Mouse (Mus musculus): ENCODE data around the gene 4930432M17Rik. TPM values are rescaled to one million over a fixed set of nuclear protein-coding genes. Genes with fewer than 3 reads are reported as not detected.
A peak's percentile ranks its signal among the peaks of the same experiment; 100 is the strongest.

4930432M17Rik gene
- total RNA-seq, 2 experiments from 2014 or later: not detected

DNA sequence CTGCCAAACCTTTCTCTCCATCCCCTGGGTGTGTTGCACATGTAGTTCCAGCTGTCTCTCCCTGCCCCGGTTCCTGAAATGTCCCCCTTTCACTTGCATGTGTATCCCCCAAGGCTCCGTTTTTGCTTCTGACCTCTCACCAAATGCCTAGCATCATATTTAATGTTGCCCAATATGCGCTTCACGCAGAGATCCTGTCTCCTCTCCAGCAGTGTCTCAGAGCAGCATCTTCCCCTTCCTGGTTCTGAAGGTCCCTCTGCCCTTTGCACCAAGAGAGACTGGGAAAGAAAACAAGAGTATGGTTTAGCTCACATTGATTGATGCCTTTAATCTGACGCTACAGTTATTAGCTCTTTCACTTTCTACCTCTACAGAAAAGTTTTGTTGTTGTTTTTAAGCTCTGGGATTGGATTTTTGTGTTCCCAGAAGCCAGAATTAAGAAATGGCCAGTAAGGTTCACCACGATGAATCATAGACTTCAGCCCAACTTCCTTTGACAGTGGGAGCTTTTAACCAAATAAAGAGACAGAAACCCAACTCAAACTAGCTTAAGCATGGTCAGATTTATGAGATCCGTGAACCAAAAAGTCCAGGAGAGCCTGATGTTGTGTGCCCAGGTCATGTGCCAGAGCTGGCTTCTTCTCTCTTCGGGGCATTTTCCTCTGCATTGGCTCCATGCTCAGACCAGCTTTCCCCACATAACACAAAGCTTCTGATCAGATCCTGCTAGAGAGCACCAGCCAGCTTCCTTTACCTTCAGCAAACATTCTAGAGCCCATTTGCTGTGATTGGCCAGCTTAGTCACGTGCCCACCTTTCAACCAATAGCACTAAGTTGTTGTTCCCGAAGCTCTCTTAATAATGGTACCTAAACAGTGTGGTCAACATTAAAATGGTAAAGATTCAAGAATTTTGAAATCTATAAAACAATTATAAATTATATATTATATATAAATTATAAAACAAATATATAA lies 12.2 kb downstream of the 4930432M17Rik start:
- no peak for TF ChIP-seq CTCF (IDR thresholded peaks at IDR 0.05)
- H3K4me3 ChIP-seq: no peak overlapping the region
- H3K27ac ChIP-seq: peak overlapping the region; percentile 49; the same call in 1 of the 2 replicates
- intact Hi-C loops (cut with DNase I): no loop called here
- DNase-seq: no peak

DNA sequence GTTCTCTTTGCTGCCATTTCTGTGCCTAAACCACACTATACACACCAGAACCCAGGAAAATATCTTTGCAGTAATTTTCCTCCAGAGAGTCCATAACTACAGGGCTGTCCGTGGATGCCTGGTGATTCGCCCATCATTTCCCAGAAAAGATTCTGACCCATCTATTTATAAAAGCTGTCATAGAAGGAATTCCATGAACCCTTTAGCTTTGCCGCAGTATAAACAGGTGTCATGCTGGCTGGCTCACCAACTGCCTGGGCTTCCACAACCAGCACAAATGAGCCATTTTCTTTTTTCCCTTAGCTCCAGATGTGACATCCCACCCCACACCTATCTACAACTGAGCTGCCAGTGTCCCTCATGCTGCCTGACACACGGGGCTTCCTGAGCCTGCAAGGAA lies 14.0 kb downstream of the 4930432M17Rik start:
- no peak overlapping the region for H3K27ac ChIP-seq
- H3K4me3 ChIP-seq: no peak overlapping the region
- no peak for TF ChIP-seq CTCF (IDR thresholded peaks at IDR 0.05)
- DNase-seq: no peak
- intact Hi-C loops (cut with DNase I): no loop called here

DNA sequence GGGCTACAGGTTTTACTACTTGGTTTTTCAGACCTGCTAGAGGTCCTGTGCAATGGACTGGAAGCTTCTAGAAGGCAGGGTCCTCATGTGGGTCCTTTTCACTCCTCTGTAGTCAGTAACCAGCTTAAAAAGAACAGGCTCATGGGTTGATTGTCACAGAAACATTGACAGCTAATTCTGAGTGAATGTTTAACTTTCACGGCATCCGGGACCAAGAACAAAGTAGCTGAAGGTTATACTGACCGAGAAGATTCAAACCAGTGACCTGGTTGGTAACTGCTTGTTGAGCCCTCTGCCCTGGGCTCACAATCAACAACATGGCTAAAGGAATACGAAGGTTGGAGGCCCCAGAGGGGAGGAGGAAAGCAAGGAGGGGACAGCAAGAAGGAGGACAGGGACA lies 14.4 kb downstream of the 4930432M17Rik start:
- intact Hi-C loops (cut with DNase I): no loop called here
- Histone ChIP-seq H3K27ac (no peak overlapping the region), H3K4me3 (no peak overlapping the region)
- TF ChIP-seq CTCF (IDR thresholded peaks at IDR 0.05): no peak
- DNase-seq: no peak

DNA sequence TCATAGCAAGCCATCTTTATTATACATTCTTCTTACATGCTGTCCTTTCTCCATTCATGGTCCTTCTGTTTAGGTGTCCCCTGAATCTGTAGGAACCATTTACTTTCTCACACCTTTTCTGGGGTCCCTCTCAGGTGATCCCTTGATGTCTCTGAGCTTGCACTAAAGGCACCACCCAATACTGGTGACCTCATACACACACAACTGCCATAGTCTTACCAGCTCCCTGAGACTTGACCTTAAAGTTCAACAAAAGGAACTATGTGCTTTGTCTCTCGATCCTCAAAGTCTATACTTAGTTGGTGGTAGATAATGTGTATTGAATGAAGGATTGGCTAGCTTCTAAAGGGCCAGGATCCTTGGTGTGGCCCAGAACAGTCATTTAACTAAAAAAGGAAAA lies 15.4 kb downstream of the 4930432M17Rik start:
- Histone ChIP-seq H3K27ac (no peak overlapping the region), H3K4me3 (no peak overlapping the region)
- no peak for TF ChIP-seq CTCF (IDR thresholded peaks at IDR 0.05)
- intact Hi-C loops (cut with DNase I): no loop called here
- no peak for DNase-seq

- Histone ChIP-seq H3K27ac (no peak overlapping the region), H3K4me3 (no peak overlapping the region)
- DNase-seq: no peak
- intact Hi-C loops (cut with DNase I): no loop called here
- no peak for TF ChIP-seq CTCF (IDR thresholded peaks at IDR 0.05)
These were observed 15.9 kb downstream of the 4930432M17Rik start for GRCm38 (mm10) chr3:121686408-121686911.

- H3K4me3 ChIP-seq: no peak overlapping the region
- no peak for TF ChIP-seq CTCF (IDR thresholded peaks at IDR 0.05)
- no peak overlapping the region for H3K27ac ChIP-seq
- no peak for DNase-seq
- intact Hi-C loops (cut with DNase I): no loop called here
These were observed 17.2 kb downstream of the 4930432M17Rik start for GRCm38 (mm10) chr3:121687741-121688140.

DNA sequence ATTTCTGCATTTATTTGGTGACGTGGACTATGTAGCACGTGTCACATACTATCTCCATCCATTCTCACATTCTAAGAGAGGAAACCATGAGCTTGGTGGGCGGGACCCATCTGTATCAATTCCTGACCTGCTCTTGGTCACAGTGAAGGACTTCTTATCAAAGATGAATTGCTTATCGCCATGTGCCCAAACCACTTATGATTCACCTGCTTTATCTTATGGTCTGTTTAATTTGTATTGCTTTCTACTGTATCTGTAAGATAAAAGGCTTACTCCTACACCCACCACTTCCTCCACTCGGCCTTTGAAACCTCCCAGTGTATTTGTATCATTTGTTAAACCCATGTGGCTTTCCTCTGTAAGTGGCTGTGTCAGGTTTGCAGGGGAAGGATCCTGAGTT lies 18.5 kb downstream of the 4930432M17Rik start:
- DNase-seq: no peak
- no peak for TF ChIP-seq CTCF (IDR thresholded peaks at IDR 0.05)
- intact Hi-C loops (cut with DNase I): no loop called here
- Histone ChIP-seq H3K4me3 (no peak overlapping the region), H3K27ac (no peak overlapping the region)

- Histone ChIP-seq H3K4me3 (no peak overlapping the region), H3K27ac (no peak overlapping the region)
- no peak for DNase-seq
- no peak for TF ChIP-seq CTCF (IDR thresholded peaks at IDR 0.05)
- intact Hi-C loops (cut with DNase I): no loop called here
These were observed 19.1 kb downstream of the 4930432M17Rik start for GRCm38 (mm10) chr3:121689697-121690096.

- no peak for DNase-seq
- intact Hi-C loops (cut with DNase I): no loop called here
- TF ChIP-seq CTCF (IDR thresholded peaks at IDR 0.05): no peak
- H3K4me3 ChIP-seq: no peak overlapping the region
- H3K27ac ChIP-seq: no peak overlapping the region
These were observed 22.6 kb downstream of the 4930432M17Rik start for GRCm38 (mm10) chr3:121693001-121693730.

DNA sequence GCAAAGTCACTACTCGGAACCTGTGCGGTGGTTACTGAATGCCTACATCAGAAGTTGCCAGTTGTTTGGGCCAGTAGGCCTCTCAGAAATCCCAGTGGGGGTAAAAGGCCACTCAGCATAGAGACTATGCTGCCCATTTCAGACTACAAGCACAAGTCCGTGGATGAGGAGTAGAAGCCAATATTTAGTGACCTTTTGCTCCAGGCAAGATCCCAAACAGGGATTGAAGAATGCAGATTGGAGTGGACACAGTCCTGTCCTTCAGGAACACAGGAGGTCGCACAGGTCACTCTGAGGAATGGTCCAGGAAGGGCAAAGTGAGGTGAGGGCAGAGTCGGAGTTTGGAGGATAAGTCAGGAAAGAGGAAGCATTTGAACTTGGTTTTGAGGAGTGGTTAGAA lies 23.2 kb downstream of the 4930432M17Rik start:
- Histone ChIP-seq H3K27ac (no peak overlapping the region), H3K4me3 (no peak overlapping the region)
- intact Hi-C loops (cut with DNase I): no loop called here
- TF ChIP-seq CTCF (IDR thresholded peaks at IDR 0.05): no peak
- DNase-seq: no peak

GRCm38 (mm10) chr3:121697169-121697568 lies 26.6 kb downstream of the 4930432M17Rik start:
- TF ChIP-seq CTCF (IDR thresholded peaks at IDR 0.05): no peak
- Histone ChIP-seq H3K27ac (peak overlapping the region; percentile 8; the same call in 1 of the 2 replicates), H3K4me3 (no peak overlapping the region)
- intact Hi-C loops (cut with DNase I): no loop called here
- DNase-seq: peak; percentile 66

DNA sequence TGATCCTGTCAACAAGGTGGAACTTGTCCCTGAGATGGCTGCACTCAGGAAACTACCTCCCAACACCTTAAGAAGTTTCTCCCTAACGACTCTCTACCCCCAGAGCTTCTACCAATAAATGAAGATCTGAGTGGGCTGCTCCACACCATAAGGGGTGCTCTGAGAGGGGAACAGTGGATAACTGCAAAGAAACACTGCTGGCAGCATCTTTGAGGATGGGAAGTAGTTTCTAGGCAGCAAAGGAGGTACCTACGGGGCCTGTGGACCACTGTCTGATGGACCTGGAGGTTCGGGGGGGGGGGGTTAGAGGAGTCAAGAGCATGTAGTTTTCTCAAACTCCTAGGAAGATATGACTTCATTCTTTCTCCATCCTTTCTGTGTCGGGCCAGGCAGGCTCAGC lies 28.8 kb downstream of the 4930432M17Rik start:
- no peak for DNase-seq
- Histone ChIP-seq H3K4me3 (no peak overlapping the region), H3K27ac (peak overlapping the region; percentile 12; the same call in 1 of the 2 replicates)
- TF ChIP-seq CTCF (IDR thresholded peaks at IDR 0.05): no peak
- intact Hi-C loops (cut with DNase I): no loop called here

DNA sequence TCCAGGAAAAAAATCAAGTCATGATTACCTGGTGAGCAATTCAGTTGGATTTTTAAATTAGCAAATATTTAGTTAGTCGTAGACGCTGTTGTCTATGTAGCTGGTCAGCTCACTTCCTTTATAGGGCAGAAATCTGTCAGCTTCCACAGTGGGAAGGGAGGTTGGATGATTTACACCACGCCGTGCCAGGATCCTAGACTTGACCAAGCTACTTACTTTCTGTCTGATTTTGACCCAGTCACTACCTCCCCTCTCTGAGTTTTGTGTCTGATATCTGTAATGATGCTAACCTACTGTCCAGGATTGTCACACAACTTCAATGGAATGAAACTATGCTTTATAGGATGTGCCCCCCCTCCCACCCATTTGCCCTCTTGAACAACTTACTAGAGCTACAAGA lies 29.3 kb downstream of the 4930432M17Rik start:
- no peak overlapping the region for H3K4me3 ChIP-seq
- DNase-seq: no peak
- intact Hi-C loops (cut with DNase I): no loop called here
- H3K27ac ChIP-seq: no peak overlapping the region; the same call in 1 of the 2 replicates
- TF ChIP-seq CTCF (IDR thresholded peaks at IDR 0.05): no peak

Measured in gastrocnemius, adult 2 months (tissue).